Mouse (Mus musculus) forebrain, embryonic 13.5 days (tissue): ENCODE data around the gene Tmem131l. TPM values are rescaled to one million over a fixed set of nuclear protein-coding genes. Genes with fewer than 3 reads are reported as not detected.

Source experiments
- ATAC-seq: fragments of 200-750 bp; cut with Nextera tagmentation; 2 replicates; pipeline ENCODE4 v1.8.0; 2017
- H3K27ac ChIP-seq: fragments of 300-500 bp; sonication (generic); 2 replicates; pipeline ENCODE4 v1.5.1; 2015; ENCODE audit warnings: inconsistent platforms, mild to moderate bottlenecking, moderate library complexity
- H3K27me3 ChIP-seq: fragments of 300-500 bp; sonication (generic); 2 replicates; pipeline ENCODE4 v1.6.1; 2015; ENCODE audit warnings: mild to moderate bottlenecking, inconsistent platforms
- H3K36me3 ChIP-seq: fragments of 300-500 bp; sonication (generic); 2 replicates; pipeline ENCODE4 v1.6.1; 2015; ENCODE audit warnings: mild to moderate bottlenecking, inconsistent platforms; ENCODE audit not compliant: poor library complexity, severe bottlenecking
- H3K4me1 ChIP-seq: fragments of 300-500 bp; sonication (generic); 2 replicates; pipeline ENCODE4 v1.6.1; 2015; ENCODE audit warnings: inconsistent platforms
- H3K4me2 ChIP-seq: fragments of 300-500 bp; sonication (generic); 2 replicates; pipeline ENCODE4 v1.6.1; 2015; ENCODE audit warnings: inconsistent platforms, mild to moderate bottlenecking, moderate library complexity
- H3K4me3 ChIP-seq: fragments of 300-500 bp; sonication (generic); 2 replicates; pipeline ENCODE4 v1.5.1; 2015; ENCODE audit warnings: mild to moderate bottlenecking, inconsistent platforms
- H3K9ac ChIP-seq: fragments of 300-500 bp; sonication (generic); 2 replicates; pipeline ENCODE4 v1.6.1; 2015; ENCODE audit warnings: mild to moderate bottlenecking, inconsistent platforms
- H3K9me3 ChIP-seq: fragments of 300-500 bp; sonication (generic); replicated peaks from 2 replicates; pipeline ENCODE4 v1.6.1; 2016; ENCODE audit warnings: inconsistent platforms
- WGBS: fragments of 180-500 bp; shearing (Covaris S2); methylation state at CpG from one replicate; pipeline ENCODE4 v1.1.7; 2015; 5-methylcytosine and 5-hydroxymethylcytosine counted together
- polyA plus RNA-seq: library from polyadenylated mRNA; unstranded; fragments of >200 nt; fragmentation: Nextera tagmentation; extraction: Ambion mirVana; gene quantifications from 2 replicates; pipeline ENCODE4 v1.2.1, GENCODE M21; 2015

Tmem131l gene
- polyA plus RNA-seq, 1 experiment from 2014 or later, result 139 TPM

GRCm38 (mm10) chr3:83985426-83985825, 54.5 kb downstream of the Tmem131l start:
- H3K4me1 ChIP-seq, result peaks cover 97% of the 10 kb centered on the region
- no peak overlapping the region for H3K4me3 ChIP-seq
- H3K9me3 ChIP-seq, result no peaks in the 10 kb centered on the region
- H3K9ac ChIP-seq, result peak overlapping the region; percentile 17; the same call in 1 of the 2 replicates
- H3K27ac ChIP-seq, result peak overlapping the region; percentile 93
- 33% methylated on average over 6 of the region's 6 CpGs for WGBS
- H3K36me3 ChIP-seq, result no peaks in the 10 kb centered on the region
- no peaks in the 10 kb centered on the region for H3K27me3 ChIP-seq
- ATAC-seq, result no peak
- H3K4me2 ChIP-seq, result 0 out of 2 replicates have a peak overlapping the region, but pooled peaks have one; percentile 5

GRCm38 (mm10) chr3:83984379-83984778, 55.6 kb downstream of the Tmem131l start:
- H3K27ac ChIP-seq, result peak overlapping the region; percentile 93
- H3K9ac ChIP-seq, result no peak overlapping the region
- WGBS, result 32% methylated on average over 4 of the region's 4 CpGs
- H3K9me3 ChIP-seq, result no peaks in the 10 kb centered on the region
- no peaks in the 10 kb centered on the region for H3K27me3 ChIP-seq
- no peaks in the 10 kb centered on the region for H3K36me3 ChIP-seq
- H3K4me2 ChIP-seq, result 0 out of 2 replicates have a peak overlapping the region, but pooled peaks have one; percentile 5
- peak; percentile 54 for ATAC-seq
- H3K4me1 ChIP-seq, result peaks cover 97% of the 10 kb centered on the region
- H3K4me3 ChIP-seq, result no peak overlapping the region

DNA sequence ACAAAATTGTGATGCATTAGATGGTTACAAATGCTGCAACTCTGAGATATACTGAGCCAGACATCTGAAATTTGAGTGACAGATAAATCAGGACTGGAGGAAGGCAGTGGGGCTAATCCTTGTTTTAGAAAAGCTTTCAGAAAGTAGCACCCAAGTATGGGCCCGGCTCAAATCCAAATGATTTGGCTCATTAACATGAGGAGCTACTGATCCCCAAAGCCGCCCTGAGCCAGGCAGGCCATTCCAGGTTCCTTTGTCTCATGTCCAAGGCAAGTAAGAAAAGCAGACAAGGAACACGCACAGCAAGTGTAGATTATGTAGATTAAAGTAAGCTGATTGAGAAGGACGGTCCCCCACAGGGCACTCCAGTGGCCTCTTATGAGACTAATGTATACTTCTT, 57.2 kb downstream of the Tmem131l start:
- no peak for ATAC-seq
- Histone ChIP-seq H3K4me2 (no peak overlapping the region), H3K4me3 (no peak overlapping the region), H3K9me3 (no peaks in the 10 kb centered on the region), H3K9ac (no peak overlapping the region), H3K27ac (peak overlapping the region; percentile 93), H3K27me3 (no peaks in the 10 kb centered on the region), H3K36me3 (no peaks in the 10 kb centered on the region), H3K4me1 (peaks cover 97% of the 10 kb centered on the region)
- 12% methylated on average over 4 of the region's 4 CpGs for WGBS

GRCm38 (mm10) chr3:83980231-83980872, 59.6 kb downstream of the Tmem131l start:
- Histone ChIP-seq H3K4me2 (peak overlapping the region; percentile 39), H3K4me1 (peaks cover 97% of the 10 kb centered on the region), H3K9me3 (no peaks in the 10 kb centered on the region), H3K27me3 (no peaks in the 10 kb centered on the region), H3K4me3 (no peak overlapping the region), H3K9ac (peak overlapping the region; percentile 47; the same call in 1 of the 2 replicates), H3K27ac (peak overlapping the region; percentile 99), H3K36me3 (no peaks in the 10 kb centered on the region)
- WGBS, result 0% methylated on average over 6 of the region's 6 CpGs
- ATAC-seq, result peak; percentile 94

GRCm38 (mm10) chr3:83978497-83979410, 61.2 kb downstream of the Tmem131l start:
- H3K4me2 ChIP-seq, result peak overlapping the region; percentile 39

GRCm38 (mm10) chr3:83977817-83978216, 62.2 kb downstream of the Tmem131l start:
- Histone ChIP-seq H3K4me1 (peaks cover 95% of the 10 kb centered on the region), H3K27me3 (no peaks in the 10 kb centered on the region), H3K9ac (no peak overlapping the region), H3K4me3 (no peak overlapping the region), H3K4me2 (no peak overlapping the region), H3K36me3 (no peaks in the 10 kb centered on the region), H3K27ac (peak overlapping the region; percentile 99), H3K9me3 (no peaks in the 10 kb centered on the region)
- ATAC-seq, result no peak
- WGBS, result 44% methylated on average over 3 of the region's 3 CpGs

More at GRCm38 (mm10) chr3:83978497-83979410, 61.2 kb downstream of the Tmem131l start:
- Histone ChIP-seq H3K27me3 (no peaks in the 10 kb centered on the region), H3K27ac (peak overlapping the region; percentile 99), H3K9ac (no peak overlapping the region), H3K4me3 (no peak overlapping the region), H3K9me3 (no peaks in the 10 kb centered on the region), H3K36me3 (no peaks in the 10 kb centered on the region), H3K4me1 (peaks cover 96% of the 10 kb centered on the region)
- no peak for ATAC-seq
- WGBS, result 57% methylated on average over 4 of the region's 4 CpGs

- H3K4me1 ChIP-seq, result peaks cover 97% of the 10 kb centered on the region
- no peaks in the 10 kb centered on the region for H3K27me3 ChIP-seq
- H3K9me3 ChIP-seq, result no peaks in the 10 kb centered on the region
- no peak for ATAC-seq
- H3K27ac ChIP-seq, result peak overlapping the region; percentile 55; the same call in 1 of the 2 replicates
- H3K36me3 ChIP-seq, result no peaks in the 10 kb centered on the region
- H3K4me3 ChIP-seq, result no peak overlapping the region
- 77% methylated on average over 3 of the region's 3 CpGs for WGBS
- H3K9ac ChIP-seq, result no peak overlapping the region
- no peak overlapping the region for H3K4me2 ChIP-seq
Measured at GRCm38 (mm10) chr3:83976161-83976560, 63.8 kb downstream of the Tmem131l start.

DNA sequence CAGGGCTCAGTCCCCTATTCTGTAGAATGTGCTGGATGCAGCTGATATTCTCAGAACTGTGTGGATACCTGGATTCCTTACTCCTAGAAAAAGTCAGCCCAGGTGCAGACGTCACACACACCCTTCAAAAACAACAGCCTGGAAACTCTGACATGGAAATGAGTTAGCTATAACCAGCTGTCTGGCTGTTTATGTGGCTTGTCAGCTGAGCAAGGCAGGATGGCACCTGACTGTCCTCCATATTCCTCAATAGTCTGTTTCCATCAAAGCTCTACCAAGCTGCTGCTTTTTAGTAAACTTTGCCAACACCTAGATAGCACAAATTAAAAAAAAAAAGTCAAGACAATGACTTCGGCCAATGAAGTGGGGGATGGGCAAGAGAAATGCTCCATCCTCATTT, 66.6 kb downstream of the Tmem131l start:
- H3K27me3 ChIP-seq, result no peaks in the 10 kb centered on the region
- H3K4me3 ChIP-seq, result no peak overlapping the region
- H3K4me2 ChIP-seq, result no peak overlapping the region
- H3K9ac ChIP-seq, result no peak overlapping the region
- 0 out of 2 replicates have a peak overlapping the region, but pooled peaks have one; percentile 32 for H3K27ac ChIP-seq
- ATAC-seq, result no peak
- WGBS, result 70% methylated on average over 2 of the region's 2 CpGs
- H3K9me3 ChIP-seq, result no peaks in the 10 kb centered on the region
- peaks cover 7% of the 10 kb centered on the region; the same call in 1 of the 2 replicates for H3K36me3 ChIP-seq
- peaks cover 90% of the 10 kb centered on the region for H3K4me1 ChIP-seq

- Histone ChIP-seq H3K36me3 (peaks cover 16% of the 10 kb centered on the region; the same call in 1 of the 2 replicates), H3K9me3 (no peaks in the 10 kb centered on the region), H3K9ac (no peak overlapping the region), H3K27ac (no peak overlapping the region), H3K4me3 (no peak overlapping the region), H3K4me1 (peaks cover 75% of the 10 kb centered on the region), H3K27me3 (no peaks in the 10 kb centered on the region), H3K4me2 (no peak overlapping the region)
- no peak for ATAC-seq
- WGBS, result 21% methylated on average over 1 of the region's 1 CpGs
Measured at GRCm38 (mm10) chr3:83970629-83971028, 69.3 kb downstream of the Tmem131l start.

- H3K9ac ChIP-seq, result no peak overlapping the region
- ATAC-seq, result no peak
- H3K27me3 ChIP-seq, result no peaks in the 10 kb centered on the region
- no peak overlapping the region for H3K4me2 ChIP-seq
- peaks cover 16% of the 10 kb centered on the region; the same call in 1 of the 2 replicates for H3K36me3 ChIP-seq
- H3K4me1 ChIP-seq, result peaks cover 72% of the 10 kb centered on the region
- no peak overlapping the region for H3K4me3 ChIP-seq
- H3K27ac ChIP-seq, result no peak overlapping the region
- 91% methylated on average over 4 of the region's 4 CpGs for WGBS
- no peaks in the 10 kb centered on the region for H3K9me3 ChIP-seq
Measured at GRCm38 (mm10) chr3:83969081-83969480, 70.9 kb downstream of the Tmem131l start.

DNA sequence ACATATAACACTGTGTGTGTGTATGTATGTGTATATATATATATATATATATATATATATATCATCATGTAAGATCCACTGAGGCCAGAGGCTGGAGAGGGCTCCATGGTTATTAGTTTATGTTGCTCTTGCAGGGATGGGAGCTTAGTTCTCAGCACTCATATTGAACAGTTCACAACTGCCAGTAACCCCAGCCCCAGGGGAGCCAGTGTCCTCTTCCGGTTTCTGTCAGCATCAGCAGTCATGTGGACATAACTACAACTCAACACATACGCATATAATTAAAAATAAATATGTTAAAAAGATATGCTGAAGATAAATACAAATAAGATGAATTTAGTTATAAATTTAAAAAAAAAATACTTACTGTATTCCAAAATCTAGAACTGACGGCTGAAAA, 72.2 kb downstream of the Tmem131l start:
- Histone ChIP-seq H3K9me3 (no peaks in the 10 kb centered on the region), H3K9ac (no peak overlapping the region), H3K4me2 (no peak overlapping the region), H3K36me3 (peaks cover 16% of the 10 kb centered on the region; the same call in 1 of the 2 replicates), H3K4me1 (peaks cover 73% of the 10 kb centered on the region), H3K4me3 (no peak overlapping the region), H3K27me3 (no peaks in the 10 kb centered on the region), H3K27ac (no peak overlapping the region)
- ATAC-seq, result no peak
- 80% methylated on average over 3 of the region's 3 CpGs for WGBS

DNA sequence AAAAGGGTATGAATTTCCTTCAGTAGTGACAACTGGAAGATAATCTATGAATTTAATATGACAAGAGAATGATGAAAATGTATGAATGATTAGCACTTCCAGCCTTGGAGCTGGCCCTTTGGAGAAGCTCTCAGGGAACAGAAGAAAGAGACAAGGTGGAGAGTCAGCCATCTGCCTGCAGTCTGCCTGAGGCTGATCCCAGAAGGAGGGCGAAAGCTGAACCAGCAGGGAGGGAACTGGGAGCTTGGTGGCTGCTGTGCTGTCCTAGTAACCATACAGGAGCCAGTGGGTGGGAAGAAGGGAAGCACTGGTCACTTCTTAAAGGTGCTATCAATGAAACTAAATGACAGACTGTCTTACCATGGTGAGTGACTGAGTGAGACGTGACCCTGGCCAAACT, 74.6 kb downstream of the Tmem131l start:
- no peaks in the 10 kb centered on the region for H3K27me3 ChIP-seq
- no peak overlapping the region for H3K4me3 ChIP-seq
- no peak for ATAC-seq
- no peak overlapping the region for H3K9ac ChIP-seq
- H3K4me1 ChIP-seq, result peaks cover 60% of the 10 kb centered on the region
- 79% methylated on average over 2 of the region's 2 CpGs for WGBS
- no peak overlapping the region for H3K4me2 ChIP-seq
- H3K27ac ChIP-seq, result peak overlapping the region; percentile 28; the same call in 1 of the 2 replicates
- H3K9me3 ChIP-seq, result no peaks in the 10 kb centered on the region
- peaks cover 30% of the 10 kb centered on the region for H3K36me3 ChIP-seq
